Mouse (Mus musculus) layer of hippocampus, adult 9-11 months (tissue): ENCODE results near the gene Swap70.
"Not testable (repeated sequence)": the region's sequence is repeated elsewhere in the genome, so short reads cannot be mapped to it uniquely, and the experiment has no call there.

Experiments
- DNase-seq: peaks from one replicate; pipeline ENCODE4 v3.0.0; 2022

The Swap70 gene

DNA sequence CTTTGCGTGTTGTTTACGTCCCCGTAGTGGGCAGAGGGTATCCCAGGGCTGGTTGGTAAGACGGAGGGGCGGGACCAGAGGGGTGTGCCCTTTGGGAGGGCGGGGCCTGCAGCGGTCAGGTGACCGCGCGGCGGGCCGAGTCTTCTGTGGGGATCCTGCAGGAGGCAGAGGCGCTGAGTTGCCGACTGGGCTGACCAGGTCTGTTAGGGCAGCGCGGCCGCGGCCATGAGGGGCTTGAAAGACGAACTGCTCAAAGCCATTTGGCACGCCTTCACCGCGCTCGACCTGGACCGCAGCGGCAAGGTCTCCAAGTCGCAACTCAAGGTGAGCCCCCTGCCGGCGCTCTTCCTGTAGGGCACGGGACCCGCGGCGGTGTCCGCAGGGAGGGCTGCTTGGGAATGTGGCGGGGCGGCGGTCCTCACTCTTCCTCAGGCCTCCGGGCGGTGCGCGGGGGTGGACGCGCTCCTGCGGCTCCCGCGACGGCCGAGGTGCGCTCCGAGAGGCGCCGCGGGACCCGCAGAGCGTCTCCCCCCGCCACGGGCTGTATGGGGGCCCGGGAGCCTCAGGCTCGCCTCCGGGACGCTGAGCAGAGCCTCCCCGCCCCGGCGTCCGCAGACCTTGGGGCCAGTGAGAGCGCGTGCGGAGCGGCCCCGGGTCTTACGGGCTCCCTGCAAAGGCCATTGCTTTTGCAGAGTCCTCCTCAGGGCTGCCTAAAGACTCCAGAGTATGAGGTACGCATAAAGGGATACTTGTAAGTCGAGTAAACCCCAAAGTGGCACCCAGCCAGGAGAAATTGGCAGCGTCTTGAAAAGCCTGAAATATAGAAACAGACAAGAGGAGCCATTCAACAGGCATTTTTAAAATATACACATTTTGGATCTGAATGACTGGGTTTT lies at the start of gene Swap70:
TSS of gene Swap70 (plus strand) at position 126 of the 896 bp plus-strand sequence.
- DNase-seq: peak; percentile 80

DNA sequence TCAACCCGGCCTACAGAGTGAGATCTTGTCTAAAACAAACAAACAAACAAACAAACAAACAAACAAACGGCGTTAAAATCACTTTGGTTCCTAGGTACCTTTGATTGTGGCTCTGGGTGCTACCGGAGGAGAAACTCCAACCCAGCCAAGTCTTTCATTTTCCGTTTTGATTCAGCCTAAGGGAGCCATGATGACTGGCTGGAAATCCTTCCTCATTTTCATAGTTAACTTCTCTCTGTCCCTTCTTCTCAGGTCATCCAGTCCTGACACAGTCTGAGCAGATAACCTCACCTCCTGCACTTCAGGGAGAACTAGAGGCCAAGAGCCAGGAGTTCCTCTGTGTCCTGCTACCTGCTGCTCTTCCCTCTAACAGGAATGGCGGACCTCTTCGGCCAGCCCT lies 42.3 kb upstream of the Swap70 start:
- no peak for DNase-seq

DNA sequence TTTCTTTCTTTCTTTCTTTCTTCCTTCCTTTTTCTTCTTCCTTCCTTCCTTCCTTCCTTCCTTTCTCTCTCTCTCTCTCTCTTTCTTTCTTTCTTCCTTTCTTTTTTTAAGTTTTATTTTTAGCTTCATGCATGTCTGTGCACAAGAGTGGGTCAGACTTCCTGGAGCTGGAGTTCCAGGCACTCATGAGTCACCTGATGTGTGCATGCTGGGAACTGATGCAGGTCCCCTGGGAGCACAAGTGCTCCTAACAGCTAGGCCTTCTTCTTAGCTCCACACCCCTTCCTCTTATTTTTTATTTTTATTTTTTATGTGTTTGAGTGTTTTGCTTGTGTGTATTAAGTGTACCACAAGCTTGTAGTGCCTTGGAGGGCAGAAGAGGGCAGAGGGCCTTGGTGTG lies 40.9 kb upstream of the Swap70 start:
- no peak for DNase-seq

DNA sequence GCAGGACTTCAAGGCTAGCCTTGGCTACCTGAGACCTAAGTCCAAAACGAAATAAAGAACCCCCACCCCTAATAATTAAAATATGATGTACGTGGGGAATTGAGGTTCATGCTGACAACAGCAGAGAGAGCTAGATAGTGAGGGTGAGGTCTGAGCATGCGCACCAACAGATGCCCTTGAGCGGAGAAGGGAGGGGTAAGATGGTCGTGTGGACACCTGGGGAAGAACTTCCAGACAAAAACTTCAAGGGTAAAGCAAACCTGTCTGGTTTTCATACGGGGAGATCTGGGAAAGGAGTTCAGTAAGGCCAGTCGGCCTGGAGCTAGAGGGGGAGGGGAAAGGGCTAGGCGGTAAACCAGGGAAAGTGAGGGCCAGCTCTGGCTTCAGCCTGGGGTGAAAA lies 40.1 kb upstream of the Swap70 start:
- no peak for DNase-seq

DNA sequence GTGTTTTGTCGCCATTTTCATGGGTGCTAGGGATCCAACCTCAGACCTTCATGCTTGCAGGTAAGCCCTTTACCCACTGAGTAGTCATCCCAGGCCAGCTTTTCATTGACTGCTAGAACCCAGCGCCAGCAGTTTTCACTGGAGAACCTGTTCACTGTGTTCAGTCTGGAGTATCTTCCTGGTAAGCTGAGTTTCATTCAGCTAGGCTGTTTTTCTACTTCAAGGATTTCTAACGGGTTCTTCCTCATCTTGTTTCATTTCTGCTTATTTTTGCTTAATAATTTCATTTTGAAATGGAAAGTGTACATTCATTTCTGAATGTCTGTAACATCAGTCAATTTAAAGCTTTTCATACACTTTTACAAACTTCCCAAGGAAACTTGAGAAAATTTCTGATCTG lies 36.9 kb upstream of the Swap70 start:
- no peak for DNase-seq

DNA sequence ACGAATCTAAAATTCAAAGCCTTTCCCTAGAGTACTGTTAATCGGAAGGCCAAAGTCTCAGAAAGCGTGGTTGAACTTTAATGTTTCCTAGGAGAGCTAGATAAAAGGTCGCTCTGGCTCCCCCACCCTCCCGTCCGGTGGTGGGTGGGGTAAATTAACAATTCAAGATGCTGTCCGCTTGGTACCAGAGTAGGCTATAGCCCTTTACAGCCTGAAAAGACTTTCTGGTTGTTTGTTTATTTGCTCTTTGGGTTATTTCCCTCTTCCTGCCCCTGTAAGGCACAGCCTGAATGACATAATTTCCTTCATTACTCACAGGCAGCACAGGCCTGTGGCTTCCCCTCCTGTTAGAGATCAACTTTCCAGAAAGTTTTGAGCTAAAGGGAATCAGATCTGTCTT lies 31.6 kb upstream of the Swap70 start:
- DNase-seq: no peak

DNA sequence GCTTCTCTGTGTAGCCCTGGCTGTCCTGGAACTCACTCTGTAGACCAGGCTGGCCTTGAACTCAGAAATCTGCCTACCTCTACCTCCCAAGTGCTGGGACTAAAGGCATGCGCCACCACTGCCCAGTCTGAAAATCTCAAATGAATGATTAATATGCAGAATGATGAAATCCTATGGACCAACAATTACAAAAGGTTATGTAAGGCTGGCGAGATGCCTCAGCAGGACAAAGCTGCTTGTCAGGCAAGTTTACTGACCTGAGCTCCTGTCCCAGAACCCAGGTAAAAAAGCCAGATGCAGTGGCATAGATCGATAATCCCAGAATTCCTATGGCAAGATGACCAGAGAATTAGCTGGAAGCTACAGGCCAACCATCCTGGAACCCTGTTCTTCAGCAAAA lies 28.3 kb upstream of the Swap70 start:
- DNase-seq: no peak

DNA sequence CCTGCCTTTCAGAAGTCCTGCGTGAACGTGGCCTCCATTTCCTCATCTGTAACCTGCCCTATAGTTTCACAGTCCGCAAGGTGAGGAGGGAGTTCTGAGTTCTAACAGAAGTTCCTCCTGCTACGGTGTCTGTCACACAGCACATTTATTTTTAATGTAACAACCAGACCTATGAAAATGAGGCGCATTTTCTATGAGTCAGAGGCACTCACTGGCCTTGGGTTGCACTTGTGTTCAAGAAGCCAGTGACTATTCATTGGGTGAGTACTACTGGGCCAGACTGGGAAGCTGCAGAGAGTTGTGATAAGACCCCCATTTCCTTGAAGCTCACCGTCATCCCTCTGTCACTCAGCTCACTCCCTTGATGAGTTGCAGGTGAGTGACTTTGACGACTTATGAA lies 24.3 kb upstream of the Swap70 start:
- DNase-seq: no peak

DNA sequence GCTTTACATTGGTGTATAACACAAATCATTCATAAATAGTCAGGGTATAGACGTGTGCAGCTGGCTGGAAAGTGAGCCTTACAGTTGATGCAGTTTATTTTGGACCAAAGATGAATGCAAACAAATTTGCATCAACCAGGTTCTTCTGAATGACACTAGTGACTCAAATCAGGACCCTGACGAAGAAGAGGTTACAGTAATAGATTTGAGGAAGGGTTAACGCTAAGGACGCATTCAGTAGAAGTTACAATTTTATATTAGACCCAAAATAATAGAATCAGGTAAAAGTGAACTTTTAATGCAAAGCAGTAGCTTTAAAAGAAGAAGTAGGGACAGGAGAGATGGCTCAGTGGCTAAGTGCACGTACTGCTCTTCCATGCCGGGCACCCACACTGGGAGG lies 19.6 kb upstream of the Swap70 start:
- DNase-seq: no peak

DNA sequence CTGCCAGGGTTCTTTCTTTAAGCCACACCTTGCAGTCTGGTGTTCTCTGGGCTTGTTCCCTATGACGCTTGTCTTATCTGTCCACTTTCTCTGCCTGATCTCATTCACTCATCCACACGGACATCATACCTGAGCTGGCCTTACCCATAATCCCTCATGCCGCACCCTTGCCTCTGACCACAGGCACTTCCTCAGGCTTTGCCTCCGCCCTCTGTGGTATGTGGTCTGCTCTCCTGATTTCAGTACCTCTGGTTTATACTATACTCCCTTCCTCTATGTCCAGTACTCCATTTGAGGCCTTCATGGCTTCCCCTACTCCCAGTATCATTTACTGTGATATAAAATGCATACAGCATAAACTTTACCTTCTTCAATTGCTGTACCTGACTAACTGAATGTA lies 17.3 kb upstream of the Swap70 start:
- DNase-seq: no peak

DNA sequence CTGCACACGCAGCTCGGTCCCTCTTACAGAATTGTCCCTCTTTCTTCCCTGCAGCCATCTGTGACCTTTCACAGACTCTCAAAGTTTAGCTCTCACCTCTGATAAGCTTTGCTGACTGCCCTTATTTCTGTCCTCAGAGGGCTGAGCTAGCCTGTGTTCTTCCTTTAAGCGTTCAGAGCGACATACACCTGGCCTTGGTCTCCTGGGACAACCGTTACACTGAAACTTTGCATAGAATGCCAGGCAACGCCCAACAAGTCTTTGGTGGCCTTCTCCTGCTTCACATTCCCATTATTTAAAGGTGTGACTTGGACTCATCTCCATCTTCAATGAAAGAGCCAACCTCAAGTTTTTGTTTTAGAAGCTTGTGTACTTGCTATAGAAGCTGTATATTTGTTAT lies 13.2 kb upstream of the Swap70 start:
- DNase-seq: no peak

DNA sequence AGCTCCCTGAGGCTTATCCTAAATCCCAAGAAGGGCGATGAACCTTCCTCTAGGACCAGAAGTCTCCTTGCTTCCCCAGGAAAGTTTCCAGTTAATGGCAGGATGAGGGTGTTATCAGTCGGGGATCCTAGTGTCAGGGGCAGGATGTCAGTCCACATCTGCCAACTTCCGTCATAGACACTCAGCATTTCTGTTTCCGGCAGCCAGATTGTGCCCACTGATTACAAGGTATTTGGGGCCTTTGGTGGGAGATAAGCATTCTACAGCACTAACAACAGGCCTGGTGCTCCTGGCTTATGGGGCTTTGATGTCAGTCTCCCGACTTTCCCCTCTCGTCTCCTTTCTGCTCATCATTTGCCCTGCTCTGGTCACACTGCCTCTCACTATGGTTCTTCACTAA lies 12.1 kb upstream of the Swap70 start:
- DNase-seq: no peak

DNA sequence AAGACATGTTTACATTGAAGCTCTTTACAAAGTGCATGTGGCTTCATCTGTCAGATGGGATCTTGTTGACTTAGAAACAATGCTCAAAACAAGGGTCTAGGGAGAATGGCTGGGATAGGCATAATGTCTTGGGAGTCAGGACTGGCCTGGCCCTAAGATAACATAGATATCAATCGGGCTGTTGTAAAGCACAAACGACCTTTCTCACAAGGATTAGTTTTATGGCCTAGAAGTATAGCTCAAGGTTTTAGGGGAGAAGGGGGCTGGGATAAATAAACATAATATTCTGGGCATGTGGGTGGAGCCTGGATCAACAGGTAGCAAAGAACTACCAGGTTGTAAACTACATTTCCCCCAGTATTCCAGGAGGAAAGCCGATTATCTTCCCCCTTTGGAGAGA lies 10.5 kb upstream of the Swap70 start:
- no peak for DNase-seq

DNA sequence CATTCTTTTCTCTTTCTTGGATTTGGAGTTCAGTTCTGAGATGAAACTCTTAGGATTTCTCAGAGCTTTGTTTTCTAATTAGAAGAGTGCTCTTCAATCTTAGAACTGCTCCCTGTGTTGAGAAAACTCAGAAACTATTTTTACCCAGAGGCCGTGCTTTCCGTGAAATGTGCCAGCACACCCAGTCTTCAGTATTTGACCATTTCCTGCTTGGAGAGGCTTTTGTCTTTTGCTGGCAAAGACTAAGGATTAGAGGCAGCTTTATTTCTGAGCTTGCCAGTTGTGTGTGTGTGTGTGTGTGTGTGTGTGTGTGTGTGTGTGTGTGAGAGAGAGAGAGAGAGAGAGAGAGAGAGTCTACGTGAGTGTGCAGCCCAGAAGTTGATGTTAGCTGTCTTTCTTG lies 6.6 kb upstream of the Swap70 start:
- no peak for DNase-seq

DNA sequence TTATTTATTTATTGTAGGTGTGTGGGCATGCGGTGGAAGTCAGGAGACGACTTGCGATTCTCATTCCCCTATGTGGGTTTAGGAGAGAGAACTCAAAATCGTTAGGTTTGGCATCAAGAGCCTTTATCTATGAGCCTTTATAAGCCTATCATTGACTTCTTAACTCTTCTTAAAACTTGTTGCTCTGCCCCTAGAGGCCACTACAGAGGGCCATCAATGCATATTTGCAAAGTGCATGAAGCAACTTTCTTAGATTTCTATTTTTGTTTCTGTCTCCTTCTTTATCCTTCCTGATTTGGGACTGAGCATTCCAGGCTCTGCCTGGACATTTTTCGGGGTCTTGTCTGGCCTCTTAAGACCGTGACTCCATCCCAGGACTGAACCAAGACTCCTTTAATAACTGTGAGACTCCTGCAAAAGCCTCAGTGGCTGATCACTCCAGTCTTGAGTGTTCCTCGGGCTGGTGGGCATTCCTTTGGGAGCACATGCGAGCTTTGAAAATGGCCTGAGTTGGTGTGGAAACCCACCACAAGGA lies 393 bp upstream of the Swap70 start:
- DNase-seq: no peak

DNA sequence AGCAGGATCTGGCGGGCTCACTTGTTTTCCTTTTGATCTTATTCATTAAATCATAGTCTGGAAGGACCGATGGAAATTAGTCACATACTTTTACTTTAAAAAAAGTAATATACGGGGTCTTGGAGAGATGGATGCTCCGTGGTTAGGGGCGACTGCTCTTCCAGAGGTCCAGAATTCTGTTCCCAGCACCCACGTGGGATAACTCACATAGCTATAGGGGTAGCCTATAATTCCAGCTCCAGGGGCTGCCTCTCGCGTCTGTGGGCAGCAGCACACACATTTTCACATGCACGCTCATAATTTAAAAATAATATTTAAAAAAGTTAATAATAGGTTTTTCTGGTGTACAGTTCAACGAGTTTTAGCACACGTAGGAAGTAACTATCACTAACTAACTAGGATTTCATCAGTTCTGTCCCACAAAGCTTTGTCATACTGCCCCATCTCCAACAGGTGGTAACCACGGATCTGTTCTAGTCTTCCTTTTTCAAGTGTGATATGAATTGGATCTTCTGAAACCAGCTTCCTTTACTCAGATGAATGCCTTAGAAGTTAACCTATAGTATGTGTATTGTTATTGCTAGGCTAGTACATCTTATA lies 1.2 kb downstream of the Swap70 start:
- no peak for DNase-seq

DNA sequence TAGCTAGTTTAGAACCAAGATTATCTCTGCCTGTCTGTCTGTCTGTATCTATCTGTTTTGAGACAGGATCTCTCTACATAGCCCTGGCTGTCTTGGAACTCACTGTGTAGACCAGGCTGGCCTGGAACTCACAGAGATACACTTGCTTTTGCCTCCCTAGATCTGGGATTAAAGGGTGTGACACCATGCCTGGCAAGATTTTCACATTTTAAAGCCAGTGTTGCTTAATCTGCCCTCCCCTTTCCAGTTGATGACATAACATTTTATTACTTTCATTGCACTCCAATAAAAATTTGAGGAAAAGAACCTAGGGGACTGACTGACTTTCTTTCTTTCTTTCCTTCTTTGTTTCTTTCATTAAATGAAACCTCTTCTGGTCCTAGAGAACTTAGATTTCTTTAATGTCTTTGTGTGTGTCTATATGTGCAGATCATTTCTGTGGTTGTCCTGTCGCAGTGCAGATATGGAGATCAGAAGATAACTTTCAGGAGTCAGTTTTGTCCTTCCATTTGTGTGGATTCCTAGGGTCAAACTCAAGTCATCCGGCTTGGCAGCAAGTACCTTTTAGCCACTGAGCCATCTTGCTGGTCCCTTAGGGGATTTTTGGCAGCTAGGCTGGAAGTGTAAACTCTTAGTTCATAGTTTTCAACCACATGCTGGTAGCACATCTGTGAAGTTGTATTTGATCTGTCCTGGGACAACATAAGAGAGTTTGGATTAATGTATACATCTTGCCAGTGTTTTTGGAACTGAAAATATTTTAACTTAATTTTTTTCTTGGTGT lies 2.4 kb downstream of the Swap70 start:
- DNase-seq: no peak

DNA sequence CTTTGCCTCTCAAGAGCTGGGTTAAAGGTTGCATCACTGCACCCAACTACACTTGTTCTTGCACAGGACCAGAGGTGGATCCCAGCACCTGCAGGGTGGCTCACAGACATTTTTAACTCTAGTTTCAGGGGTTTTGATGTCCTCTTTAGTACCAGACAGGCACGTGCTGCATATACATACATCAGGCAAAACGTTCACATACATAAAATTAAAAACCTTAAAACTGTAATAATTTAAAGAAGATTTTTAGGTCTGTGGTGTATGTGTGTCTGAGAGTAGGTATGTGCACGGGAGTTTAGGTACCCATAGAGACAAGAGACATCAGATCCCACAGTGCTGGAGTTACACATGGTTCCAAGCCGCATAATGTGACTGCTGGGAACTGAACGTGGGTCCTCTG lies 5.0 kb downstream of the Swap70 start:
- DNase-seq: no peak

DNA sequence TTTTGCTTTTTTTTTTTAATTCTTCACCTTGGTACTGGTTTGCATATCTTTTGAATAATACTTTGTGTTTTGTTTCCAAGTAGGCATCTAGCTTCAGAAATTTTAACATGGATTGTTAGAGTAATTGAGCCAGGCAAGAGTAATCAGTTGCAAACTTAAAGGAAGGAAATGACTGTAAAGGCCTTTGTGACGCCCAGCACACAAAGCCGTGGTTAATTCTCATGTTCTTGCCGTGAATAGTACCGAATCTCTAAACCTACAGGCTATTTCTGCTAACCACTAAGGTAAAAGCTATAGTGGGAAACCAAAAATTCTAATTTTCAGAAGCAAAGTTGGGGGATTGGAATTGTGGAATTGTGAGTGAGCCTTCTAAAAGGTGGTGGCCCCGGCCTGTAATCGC lies 8.5 kb downstream of the Swap70 start:
- no peak for DNase-seq

DNA sequence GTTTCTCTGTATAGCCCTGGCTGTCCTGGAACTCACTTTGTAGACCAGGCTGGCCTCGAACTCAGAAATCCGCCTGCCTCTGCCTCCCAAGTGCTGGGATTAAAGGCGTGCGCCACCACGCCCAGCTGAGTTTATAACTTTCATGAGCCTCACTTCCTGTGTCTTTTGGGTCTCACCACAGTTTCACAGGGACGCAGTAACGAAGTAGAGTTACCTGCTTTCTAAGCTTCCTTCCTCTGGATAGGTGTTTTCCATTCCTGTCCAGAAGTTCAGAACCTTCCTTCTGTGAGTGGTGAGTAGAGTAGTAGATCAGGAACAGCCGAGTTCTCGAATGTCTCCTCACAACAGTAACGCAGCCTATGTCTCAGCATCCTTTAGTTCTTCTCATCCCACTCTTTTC lies 9.6 kb downstream of the Swap70 start:
- not testable (repeated sequence) for DNase-seq

DNA sequence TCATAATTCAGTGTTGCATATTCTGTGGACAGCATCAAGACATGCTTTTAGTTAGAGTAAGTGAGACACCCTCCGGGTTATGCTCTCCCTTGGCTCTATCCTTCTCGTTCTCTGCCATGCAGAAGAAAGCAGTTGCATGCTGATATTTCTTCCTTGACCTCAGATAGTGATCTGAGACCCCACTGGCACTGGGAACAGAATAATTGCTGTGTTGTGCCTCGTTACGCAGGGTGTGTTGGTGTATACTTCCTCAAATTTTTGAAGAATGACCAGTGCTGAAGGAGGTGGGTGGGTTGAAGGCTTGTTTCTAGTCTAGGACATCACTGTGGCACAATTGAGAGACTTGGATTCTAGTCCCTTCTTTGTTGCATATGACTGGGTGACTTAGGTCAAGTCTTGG lies 14.6 kb downstream of the Swap70 start:
- no peak for DNase-seq

DNA sequence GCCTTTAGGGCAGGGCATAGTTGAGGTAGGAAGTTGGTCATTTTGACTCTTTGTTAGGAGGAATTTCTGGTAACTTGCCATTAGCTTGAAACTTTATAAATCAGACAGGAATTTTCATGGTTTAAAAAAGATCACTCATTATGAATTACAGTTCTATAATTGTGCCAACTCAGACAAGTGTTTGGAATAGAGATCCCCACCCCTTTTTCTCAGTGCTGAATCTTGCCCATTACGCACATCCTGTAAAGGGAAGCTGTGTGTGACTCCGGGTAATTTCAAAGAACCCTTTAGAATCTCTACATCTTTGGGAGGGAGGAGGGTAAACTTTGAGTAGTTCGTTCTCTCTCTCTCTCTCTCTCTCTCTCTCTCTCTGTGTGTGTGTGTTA lies 15.9 kb downstream of the Swap70 start:
- DNase-seq: no peak

DNA sequence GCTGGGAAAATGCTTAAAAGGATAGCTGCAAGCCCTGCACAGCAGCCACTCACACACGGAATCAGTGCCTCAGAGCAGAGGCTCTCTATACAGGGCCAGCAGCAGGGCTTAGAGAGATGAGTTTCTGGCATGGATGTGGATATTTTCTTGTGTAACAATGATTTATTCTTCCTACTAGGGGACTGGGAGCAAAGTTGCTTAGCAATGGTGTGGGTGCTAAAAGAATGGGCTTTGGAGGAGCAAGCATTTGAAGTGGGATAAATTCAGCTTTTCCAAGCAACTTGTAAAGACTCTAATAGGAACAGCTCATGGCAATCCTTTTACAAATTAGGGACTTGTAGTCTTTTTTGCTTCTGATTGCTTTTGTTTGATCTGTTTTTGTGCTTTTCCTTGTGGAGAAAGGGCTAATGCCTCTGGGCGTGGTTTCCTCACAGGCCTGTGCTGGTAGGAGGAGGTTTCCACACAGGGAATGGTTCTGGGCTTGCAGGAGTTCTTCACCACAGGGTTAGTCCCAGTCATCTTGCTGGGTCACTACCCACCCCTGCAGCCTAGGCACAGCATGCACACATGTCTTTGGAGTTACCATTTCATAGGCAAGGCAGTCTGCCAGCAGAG lies 16.4 kb downstream of the Swap70 start:
- DNase-seq: peak; percentile 4
